Mouse (Mus musculus) CH12.LX (cell line): ENCODE data around the gene Tln2.

Source experiments
- CTCF ChIP-seq, 2 experiments: IDR thresholded peaks in 1 of 2; conservative IDR thresholded peaks in 1 of 2; 2 replicates each; pipeline ENCODE4 v1.5.1; 2011 to 2012; ENCODE audit warnings: low read depth in 2 of 2, low read length in 2 of 2, improper control_type of control experiment in 1 of 2, inconsistent platforms in 1 of 2, mild to moderate bottlenecking in 1 of 2, moderate library complexity in 1 of 2
- POLR2A ChIP-seq: IDR thresholded peaks from 2 replicates; pipeline ENCODE4 v1.6.1; 2011; ENCODE audit warnings: low read depth, mild to moderate bottlenecking, improper control_type of control experiment, low read length
- SMC3 ChIP-seq: IDR thresholded peaks from 2 replicates; pipeline ENCODE4 v1.6.1; 2011; ENCODE audit warnings: low read depth, low read length, improper control_type of control experiment

DNA sequence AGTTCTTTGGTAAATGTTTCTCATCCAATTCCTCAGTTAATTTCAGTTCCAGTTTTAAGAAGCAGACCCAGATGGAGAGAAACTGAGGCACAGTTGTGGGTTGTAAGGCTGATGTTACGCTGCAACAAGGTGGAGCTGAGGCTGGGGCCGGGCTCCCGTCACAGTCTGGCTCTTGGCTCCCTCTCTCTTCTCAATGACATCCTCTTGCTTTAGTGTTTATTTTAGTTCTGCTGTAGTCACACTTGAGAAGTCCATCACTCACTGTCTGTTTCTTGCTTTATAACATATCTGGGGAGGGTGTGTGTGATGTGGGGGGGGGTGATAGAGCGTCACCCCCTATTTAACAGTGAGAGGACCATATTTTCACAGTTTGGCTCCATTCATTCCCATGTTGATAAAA, 272.0 kb downstream of the Tln2 start:
- TF ChIP-seq CTCF (conservative IDR thresholded peaks at IDR 0.05 in 1 of 2, IDR thresholded peaks at IDR 0.05 in 1 of 2; ENCODE audit: low read depth in 2 of 2, low read length in 2 of 2) (no peak), SMC3 (no peak), POLR2A (no peak)
